Mouse (Mus musculus) midbrain, postnatal 0 days (tissue): ENCODE results near the gene Dgkh. TPM values are rescaled to one million over a fixed set of nuclear protein-coding genes. Genes with fewer than 3 reads are reported as not detected.

Experiments
- ATAC-seq: fragments of 200-750 bp; cut with Nextera tagmentation; 2 replicates; pipeline ENCODE4 v1.8.0; 2017; ENCODE audit warnings: moderate number of reproducible peaks, mild to moderate bottlenecking, moderate TSS enrichment, moderate library complexity; ENCODE audit not compliant: low FRiP score
- DNase-seq: peaks from one replicate; pipeline ENCODE4 v3.0.0-alpha.2; 2015; ENCODE audit warnings: low spot score
- H3K27ac ChIP-seq: fragments of 300-500 bp; sonication (generic); 2 replicates; pipeline ENCODE4 v1.5.1; 2014; ENCODE audit warnings: low read depth, mild to moderate bottlenecking, low read length, mixed read lengths
- H3K27me3 ChIP-seq: fragments of 300-500 bp; sonication (generic); 2 replicates; pipeline ENCODE4 v1.6.1; 2014; ENCODE audit warnings: low read length, control low read depth, mixed read lengths; ENCODE audit not compliant: insufficient read depth
- H3K36me3 ChIP-seq: fragments of 300-500 bp; sonication (generic); 2 replicates; pipeline ENCODE4 v1.6.1; 2014; ENCODE audit warnings: low read length, control low read depth, mixed read lengths; ENCODE audit not compliant: insufficient read depth
- H3K4me1 ChIP-seq: fragments of 300-500 bp; sonication (generic); 2 replicates; pipeline ENCODE4 v1.6.1; 2014; ENCODE audit warnings: mild to moderate bottlenecking, control low read depth, antibody characterized with exemption, low read length, mixed read lengths; ENCODE audit not compliant: insufficient read depth
- H3K4me2 ChIP-seq: fragments of 300-500 bp; sonication (generic); 2 replicates; pipeline ENCODE4 v1.6.1; 2014; ENCODE audit warnings: low read depth, mild to moderate bottlenecking, low read length, mixed read lengths; ENCODE audit not compliant: poor library complexity, severe bottlenecking
- H3K4me3 ChIP-seq: fragments of 300-500 bp; sonication (generic); 2 replicates; pipeline ENCODE4 v1.5.1; 2014; ENCODE audit warnings: low read depth, mild to moderate bottlenecking, low read length, moderate library complexity
- H3K9ac ChIP-seq: fragments of 300-500 bp; sonication (generic); replicated peaks from 2 replicates; pipeline ENCODE4 v1.6.1; 2014; ENCODE audit warnings: mild to moderate bottlenecking, low read length, moderate library complexity, mixed read lengths; ENCODE audit not compliant: poor library complexity, severe bottlenecking
- H3K9me3 ChIP-seq: fragments of 300-500 bp; sonication (generic); 2 replicates; pipeline ENCODE4 v1.6.1; 2016; ENCODE audit warnings: low read length, control low read depth
- CTCF ChIP-seq: IDR thresholded peaks from 2 replicates; pipeline ENCODE4 v1.5.1; 2016; ENCODE audit warnings: antibody characterized with exemption, mild to moderate bottlenecking
- WGBS: fragments of 180-500 bp; shearing (Covaris S2); extraction: QIAGEN DNeasy Blood & Tissue Kit; methylation state at CpG from one replicate; pipeline ENCODE4 v1.1.7; 2014; 5-methylcytosine and 5-hydroxymethylcytosine counted together
- polyA plus RNA-seq: library from polyadenylated mRNA; unstranded; fragments of >200 nt; fragmentation: Nextera tagmentation; extraction: Ambion mirVana; gene quantifications from 2 replicates; pipeline ENCODE4 v1.2.1, GENCODE M21; 2015
- total RNA-seq: library from RNA; depleted of rRNA; stranded (reverse); fragments of >200 nt; gene quantifications from 2 replicates; pipeline ENCODE4 v1.2.3, GENCODE M21; 2014

Gene Dgkh
- total and polyA plus RNA-seq, 2 experiments from 2014 or later: 2.8 to 15.3 TPM

DNA sequence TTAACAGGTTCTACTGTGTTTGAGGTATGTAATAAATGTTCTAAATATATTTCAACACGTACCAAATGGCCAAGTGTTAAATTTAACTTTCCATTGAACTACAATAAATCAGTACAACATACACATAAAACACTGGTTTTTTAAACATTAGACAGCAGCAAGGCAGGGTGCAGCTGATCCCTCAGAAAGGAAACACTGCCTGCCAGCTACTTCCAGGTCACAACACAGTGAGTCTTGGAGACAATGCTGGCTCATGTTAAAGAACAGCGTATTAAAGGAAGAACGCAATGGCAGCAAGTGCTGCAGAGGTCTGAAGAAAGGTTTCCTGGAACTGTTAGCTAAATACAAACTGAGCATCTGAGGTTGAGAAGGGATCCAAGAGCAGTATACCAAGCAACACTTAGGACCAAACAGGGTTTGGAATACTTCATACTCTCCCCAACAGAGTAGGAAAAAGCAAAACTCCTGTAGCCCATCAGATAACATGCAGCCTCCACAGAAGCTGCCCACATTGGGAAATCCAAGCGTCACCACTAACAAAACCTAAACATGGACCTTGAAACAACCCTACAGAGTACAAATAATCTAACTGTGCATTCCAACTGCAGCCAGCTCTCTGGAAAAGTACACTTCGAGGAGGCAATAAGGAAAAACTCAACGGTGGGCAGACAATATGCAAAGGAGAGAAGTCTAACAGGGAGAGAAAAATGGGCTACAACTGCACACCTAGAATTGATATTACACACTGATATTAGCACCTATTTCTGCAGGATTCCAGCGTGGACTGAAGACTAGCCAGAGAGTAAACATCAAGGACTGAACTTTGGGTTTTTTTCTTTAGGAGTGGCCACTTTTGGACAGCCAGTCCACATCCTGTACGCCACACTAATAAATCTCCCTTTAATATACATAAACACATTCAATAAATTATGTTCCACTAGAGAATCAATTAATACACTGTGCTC lies 203.8 kb downstream of the Dgkh start:
- 0 out of 2 replicates have a peak, but pooled peaks cover 2% of the 10 kb centered on the region for H3K4me1 ChIP-seq
- no peak for DNase-seq
- ATAC-seq: no peak
- no peak overlapping the region for H3K4me3 ChIP-seq
- 83% methylated on average over 8 of the region's 8 CpGs for WGBS
- no peaks in the 10 kb centered on the region for H3K27me3 ChIP-seq
- no peaks in the 10 kb centered on the region for H3K36me3 ChIP-seq
- H3K9ac ChIP-seq: no peak overlapping the region
- no peak for TF ChIP-seq CTCF
- no peak overlapping the region for H3K27ac ChIP-seq
- no peak overlapping the region for H3K4me2 ChIP-seq
- no peaks in the 10 kb centered on the region for H3K9me3 ChIP-seq

GRCm38 (mm10) chr14:78526907-78527306 lies 205.7 kb downstream of the Dgkh start:
- no peaks in the 10 kb centered on the region for H3K9me3 ChIP-seq
- TF ChIP-seq CTCF: no peak
- H3K9ac ChIP-seq: no peak overlapping the region
- no peak for ATAC-seq
- no peaks in the 10 kb centered on the region for H3K27me3 ChIP-seq
- no peaks in the 10 kb centered on the region for H3K4me1 ChIP-seq
- no peaks in the 10 kb centered on the region for H3K36me3 ChIP-seq
- no peak overlapping the region for H3K4me2 ChIP-seq
- WGBS: 74% methylated on average over 6 of the region's 6 CpGs
- no peak overlapping the region for H3K27ac ChIP-seq
- no peak for DNase-seq
- no peak overlapping the region for H3K4me3 ChIP-seq

- H3K9ac ChIP-seq: no peak overlapping the region
- no peaks in the 10 kb centered on the region for H3K27me3 ChIP-seq
- no peak for ATAC-seq
- DNase-seq: no peak
- H3K9me3 ChIP-seq: no peaks in the 10 kb centered on the region
- H3K4me1 ChIP-seq: no peaks in the 10 kb centered on the region
- WGBS: 80% methylated on average over 3 of the region's 3 CpGs
- H3K4me3 ChIP-seq: no peak overlapping the region
- no peak overlapping the region for H3K27ac ChIP-seq
- no peak for TF ChIP-seq CTCF
- H3K4me2 ChIP-seq: no peak overlapping the region
- H3K36me3 ChIP-seq: no peaks in the 10 kb centered on the region
Measured at GRCm38 (mm10) chr14:78526475-78526874, 206.1 kb downstream of the Dgkh start.

- Histone ChIP-seq H3K4me2 (no peak overlapping the region), H3K4me1 (no peaks in the 10 kb centered on the region), H3K4me3 (no peak overlapping the region), H3K9me3 (no peaks in the 10 kb centered on the region), H3K27ac (no peak overlapping the region), H3K27me3 (no peaks in the 10 kb centered on the region), H3K36me3 (no peaks in the 10 kb centered on the region), H3K9ac (no peak overlapping the region)
- WGBS: 98% methylated on average over 3 of the region's 3 CpGs
- no peak for TF ChIP-seq CTCF
- DNase-seq (no peak), ATAC-seq (0 out of 2 replicates have a peak, but pooled peaks have one; percentile 31)
Measured at GRCm38 (mm10) chr14:78525611-78526457, 206.7 kb downstream of the Dgkh start.

GRCm38 (mm10) chr14:78525059-78525458 lies 207.5 kb downstream of the Dgkh start:
- Histone ChIP-seq H3K27me3 (no peaks in the 10 kb centered on the region), H3K4me1 (no peaks in the 10 kb centered on the region), H3K9me3 (no peaks in the 10 kb centered on the region), H3K36me3 (no peaks in the 10 kb centered on the region), H3K9ac (no peak overlapping the region), H3K27ac (no peak overlapping the region), H3K4me2 (no peak overlapping the region), H3K4me3 (no peak overlapping the region)
- DNase-seq (no peak), ATAC-seq (no peak)
- WGBS: 87% methylated on average over 2 of the region's 2 CpGs
- peak; percentile 45 for TF ChIP-seq CTCF
